Mouse (Mus musculus): ENCODE results near the gene Parvg. TPM values are rescaled to one million over a fixed set of nuclear protein-coding genes. Genes with fewer than 3 reads are reported as not detected.

Gene Parvg
- polyA plus RNA-seq, 1 experiment, result 10.7 TPM

- 85% methylated on average over 10 of the region's 10 CpGs for WGBS
- no peak for DNase-seq
- H3K4me3 ChIP-seq (replicated peaks; ENCODE audit: extremely low read depth, low read depth, low read length), result no peak overlapping the region
- no peaks in the 10 kb centered on the region for H3K4me1 ChIP-seq (ENCODE audit: control insufficient read depth, insufficient read depth, low read length)
- TF ChIP-seq POLR2A (IDR thresholded peaks at IDR 0.05; ENCODE audit: borderline replicate concordance, extremely low read depth, low read depth, low read length) (no peak), CTCF (IDR thresholded peaks at IDR 0.05; ENCODE audit: insufficient read depth, low read length) (no peak)
These were observed 42.8 kb downstream of the Parvg start for GRCm38 (mm10) chr15:84366574-84366989.

GRCm38 (mm10) chr15:84367402-84367801 lies 43.6 kb downstream of the Parvg start:
- H3K4me1 ChIP-seq (ENCODE audit: control insufficient read depth, insufficient read depth, low read length), result no peaks in the 10 kb centered on the region
- WGBS, result 74% methylated on average over 8 of the region's 8 CpGs
- no peak overlapping the region for H3K4me3 ChIP-seq (replicated peaks; ENCODE audit: extremely low read depth, low read depth, low read length)
- no peak for TF ChIP-seq POLR2A (IDR thresholded peaks at IDR 0.05; ENCODE audit: borderline replicate concordance, extremely low read depth, low read depth, low read length)
- no peak for TF ChIP-seq CTCF (IDR thresholded peaks at IDR 0.05; ENCODE audit: insufficient read depth, low read length)
- DNase-seq, result no peak

- Histone ChIP-seq H3K4me1 (ENCODE audit: control insufficient read depth, insufficient read depth, low read length) (no peaks in the 10 kb centered on the region), H3K4me3 (replicated peaks; ENCODE audit: extremely low read depth, low read depth, low read length) (no peak overlapping the region)
- TF ChIP-seq CTCF (IDR thresholded peaks at IDR 0.05; ENCODE audit: insufficient read depth, low read length) (no peak), POLR2A (IDR thresholded peaks at IDR 0.05; ENCODE audit: borderline replicate concordance, extremely low read depth, low read depth, low read length) (no peak)
- 49% methylated on average over 5 of the region's 5 CpGs for WGBS
- no peak for DNase-seq
These were observed 49.0 kb downstream of the Parvg start for GRCm38 (mm10) chr15:84372801-84373200.

- DNase-seq, result no peak
- Histone ChIP-seq H3K4me1 (ENCODE audit: control insufficient read depth, insufficient read depth, low read length) (no peaks in the 10 kb centered on the region), H3K4me3 (replicated peaks; ENCODE audit: extremely low read depth, low read depth, low read length) (no peak overlapping the region)
- TF ChIP-seq CTCF (IDR thresholded peaks at IDR 0.05; ENCODE audit: insufficient read depth, low read length) (no peak), POLR2A (IDR thresholded peaks at IDR 0.05; ENCODE audit: borderline replicate concordance, extremely low read depth, low read depth, low read length) (no peak)
- WGBS, result 75% methylated on average over 9 of the region's 9 CpGs
These were observed 54.9 kb downstream of the Parvg start for GRCm38 (mm10) chr15:84378734-84379133.

- DNase-seq, result no peak
- WGBS, result 46% methylated on average over 10 of the region's 10 CpGs
- no peak overlapping the region for H3K4me3 ChIP-seq (replicated peaks; ENCODE audit: extremely low read depth, low read depth, low read length)
- no peaks in the 10 kb centered on the region for H3K4me1 ChIP-seq (ENCODE audit: control insufficient read depth, insufficient read depth, low read length)
- TF ChIP-seq CTCF (IDR thresholded peaks at IDR 0.05; ENCODE audit: insufficient read depth, low read length) (no peak), POLR2A (IDR thresholded peaks at IDR 0.05; ENCODE audit: borderline replicate concordance, extremely low read depth, low read depth, low read length) (no peak)
These were observed 56.4 kb downstream of the Parvg start for GRCm38 (mm10) chr15:84380181-84380580.

GRCm38 (mm10) chr15:84384066-84384465 lies 60.2 kb downstream of the Parvg start:
- Histone ChIP-seq H3K4me1 (ENCODE audit: control insufficient read depth, insufficient read depth, low read length) (no peaks in the 10 kb centered on the region), H3K4me3 (replicated peaks; ENCODE audit: extremely low read depth, low read depth, low read length) (no peak overlapping the region)
- no peak for DNase-seq
- WGBS, result 85% methylated on average over 9 of the region's 9 CpGs
- TF ChIP-seq CTCF (IDR thresholded peaks at IDR 0.05; ENCODE audit: insufficient read depth, low read length) (no peak), POLR2A (IDR thresholded peaks at IDR 0.05; ENCODE audit: borderline replicate concordance, extremely low read depth, low read depth, low read length) (no peak)

- TF ChIP-seq CTCF (IDR thresholded peaks at IDR 0.05; ENCODE audit: insufficient read depth, low read length) (no peak), POLR2A (IDR thresholded peaks at IDR 0.05; ENCODE audit: borderline replicate concordance, extremely low read depth, low read depth, low read length) (no peak)
- no peaks in the 10 kb centered on the region for H3K4me1 ChIP-seq (ENCODE audit: control insufficient read depth, insufficient read depth, low read length)
- WGBS, result 82% methylated on average over 8 of the region's 8 CpGs
- no peak overlapping the region for H3K4me3 ChIP-seq (replicated peaks; ENCODE audit: extremely low read depth, low read depth, low read length)
- no peak for DNase-seq
These were observed 62.3 kb downstream of the Parvg start for GRCm38 (mm10) chr15:84385995-84386565.

- TF ChIP-seq POLR2A (IDR thresholded peaks at IDR 0.05; ENCODE audit: borderline replicate concordance, extremely low read depth, low read depth, low read length) (no peak), CTCF (IDR thresholded peaks at IDR 0.05; ENCODE audit: insufficient read depth, low read length) (no peak)
- 69% methylated on average over 8 of the region's 8 CpGs for WGBS
- Histone ChIP-seq H3K4me1 (ENCODE audit: control insufficient read depth, insufficient read depth, low read length) (no peaks in the 10 kb centered on the region), H3K4me3 (replicated peaks; ENCODE audit: extremely low read depth, low read depth, low read length) (no peak overlapping the region)
- no peak for DNase-seq
These were observed 64.9 kb downstream of the Parvg start for GRCm38 (mm10) chr15:84388698-84389131.

GRCm38 (mm10) chr15:84392131-84392530 lies 68.3 kb downstream of the Parvg start:
- WGBS, result 87% methylated on average over 4 of the region's 4 CpGs
- Histone ChIP-seq H3K4me1 (ENCODE audit: control insufficient read depth, insufficient read depth, low read length) (no peaks in the 10 kb centered on the region), H3K4me3 (replicated peaks; ENCODE audit: extremely low read depth, low read depth, low read length) (no peak overlapping the region)
- TF ChIP-seq POLR2A (IDR thresholded peaks at IDR 0.05; ENCODE audit: borderline replicate concordance, extremely low read depth, low read depth, low read length) (no peak), CTCF (IDR thresholded peaks at IDR 0.05; ENCODE audit: insufficient read depth, low read length) (no peak)
- no peak for DNase-seq

Other genes starting within 250 kb of the Parvg start
- gene Sult4a1, start 218.3 kb upstream of the Parvg start, polyA plus RNA-seq (2012; rRNA removed), result 0.46 and 0.69 TPM in 2 replicates
- gene Pnpla5, start 200.9 kb upstream of the Parvg start, polyA plus RNA-seq (2012; rRNA removed), result 1.0 and 1.2 TPM in 2 replicates
- 31.9 and 33.9 TPM in 2 replicates for gene Pnpla3, start 156.2 kb upstream of the Parvg start, polyA plus RNA-seq (2012; rRNA removed)
- gene Samm50, start 131.8 kb upstream of the Parvg start, polyA plus RNA-seq (2012; rRNA removed), result 7.2 and 12.4 TPM in 2 replicates
- gene Parvb, start 92.0 kb upstream of the Parvg start, polyA plus RNA-seq (2012; rRNA removed), result 39.3 and 47.5 TPM in 2 replicates
- 6.2 and 9.4 TPM in 2 replicates for gene Shisal1, start 123.1 kb downstream of the Parvg start, polyA plus RNA-seq (2012; rRNA removed)
- 6.4 and 6.6 TPM in 2 replicates for gene Rtl6, start 233.8 kb downstream of the Parvg start, polyA plus RNA-seq (2012; rRNA removed)

Measured in lung, adult 2 months (tissue).